Mouse (Mus musculus) right cerebral cortex, postnatal 25 days (tissue): Measurements from ENCODE around the gene Olfr1188.
"Not testable (repeated sequence)": the region's sequence is repeated elsewhere in the genome, so short reads cannot be mapped to it uniquely, and the experiment has no call there.

Experiments
- DNase-seq: peaks from one replicate; pipeline ENCODE4 v3.0.0; 2022

Olfr1188 gene

GRCm38 (mm10) chr2:88556635-88557034 lies at the start of gene Olfr1188:
Gene Olfr1188 (plus strand): TSS chr2:88556935.
- DNase-seq = no peak

- no peak for DNase-seq
Measured at GRCm38 (mm10) chr2:88518251-88518650, 38.5 kb upstream of the Olfr1188 start, which contains the start of gene Olfr1186. Gene Olfr1186 (plus strand): TSS chr2:88518551.

DNA sequence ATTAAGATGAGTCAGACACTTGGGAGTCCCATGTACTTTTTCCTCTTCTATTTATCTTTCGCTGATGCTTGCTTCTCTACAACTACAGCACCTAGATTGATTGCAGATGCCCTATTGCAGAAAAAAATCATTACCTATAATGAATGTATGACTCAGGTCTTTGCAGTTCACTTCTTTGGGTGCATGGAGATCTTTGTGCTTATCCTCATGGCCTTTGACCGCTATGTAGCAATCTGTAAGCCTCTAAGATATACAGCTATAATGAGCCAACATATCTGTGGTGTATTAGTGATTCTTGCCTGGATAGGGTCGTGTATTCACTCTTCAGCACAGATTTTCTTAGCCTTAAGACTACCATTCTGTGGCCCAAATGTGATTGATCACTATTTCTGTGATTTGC lies 31.0 kb upstream of the Olfr1188 start:
- no peak for DNase-seq

DNA sequence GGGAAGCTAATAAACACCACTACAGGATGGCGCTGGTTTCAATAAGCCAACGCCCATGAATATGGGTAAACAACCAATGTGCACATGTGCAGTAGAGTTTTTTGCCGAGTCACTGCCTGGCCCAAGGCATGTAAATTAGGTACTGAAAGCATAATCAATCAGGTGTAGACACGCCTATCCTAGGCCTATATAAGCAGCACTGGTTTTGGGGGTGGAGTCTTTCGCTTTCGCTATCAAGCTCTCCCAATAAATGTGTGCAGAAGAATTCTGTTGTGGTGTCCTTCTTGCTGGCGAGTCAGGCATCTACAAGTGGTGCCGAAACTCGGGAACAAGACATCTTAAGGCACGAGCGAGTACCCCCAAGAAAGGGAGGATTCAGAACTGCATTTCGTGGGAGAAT lies 16.0 kb downstream of the Olfr1188 start:
- DNase-seq = not testable (repeated sequence)

DNA sequence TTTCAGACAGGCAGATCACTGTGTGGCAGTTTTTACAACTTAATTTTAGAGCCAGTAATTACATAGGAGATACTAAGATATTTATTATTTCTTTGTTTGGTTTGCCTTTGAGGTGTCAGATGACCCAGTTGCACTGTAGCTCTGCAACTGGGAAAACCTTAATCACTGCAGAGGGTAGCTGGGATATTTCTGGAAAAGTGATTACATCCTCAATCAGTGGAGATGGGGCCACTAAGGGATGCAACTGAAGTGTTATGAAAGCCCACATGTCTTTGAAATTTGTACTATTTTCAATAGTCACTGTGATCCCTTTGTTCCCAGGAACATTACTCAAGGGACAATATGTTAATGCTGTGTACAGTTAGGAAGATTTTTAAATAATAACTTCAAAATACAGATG lies 29.4 kb downstream of the Olfr1188 start, which contains the start of gene Olfr1189:
Gene Olfr1189 (plus strand): TSS at position 301 of the 400 bp plus-strand sequence.
- DNase-seq = no peak
